Mouse (Mus musculus): Measurements from ENCODE around the gene Slc46a3.

The Slc46a3 gene

GRCm38 (mm10) chr5:147893766-147894454, 705 bp downstream of the Slc46a3 start:
- DNase-seq = peak; percentile 44

DNA sequence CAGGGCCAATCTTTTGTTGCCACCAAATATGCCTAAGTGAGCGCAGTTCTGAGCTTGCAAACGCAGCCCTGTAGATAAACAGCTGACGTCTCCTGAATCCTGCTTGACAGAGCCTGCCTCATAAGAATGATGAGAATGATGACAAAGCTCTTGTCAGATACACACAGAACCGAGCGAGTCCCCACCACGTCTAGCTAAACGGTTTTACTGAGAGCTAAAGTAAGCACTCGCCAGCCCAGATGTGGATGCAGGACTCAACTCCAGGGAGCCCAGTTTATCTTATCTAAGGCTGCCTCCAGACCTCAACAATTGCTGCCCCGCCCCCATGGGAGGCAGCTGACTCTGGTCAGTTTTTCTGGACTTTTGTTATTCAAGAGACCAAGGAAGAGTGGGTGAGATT, 1.5 kb downstream of the Slc46a3 start:
- no peak for DNase-seq

DNA sequence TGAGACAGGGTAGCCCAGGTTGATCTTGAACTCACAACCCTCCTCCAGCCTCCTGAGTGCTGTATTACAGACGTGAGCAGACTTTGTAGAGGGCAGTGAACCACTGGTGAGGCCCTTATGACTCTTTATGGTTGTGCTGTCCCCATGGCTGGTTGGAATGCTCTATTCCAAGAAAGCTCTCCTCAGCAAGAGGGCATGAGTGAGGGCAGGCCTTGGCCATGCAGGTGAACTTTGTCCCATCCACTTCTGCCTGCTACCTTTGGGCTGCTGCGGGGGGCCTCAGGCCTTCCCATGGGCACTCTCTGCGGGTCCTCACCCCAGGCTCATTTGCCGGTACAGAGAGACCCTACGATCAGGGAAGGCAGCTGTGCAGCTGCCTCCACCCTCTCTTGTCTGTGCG, 1.9 kb downstream of the Slc46a3 start:
- peak; percentile 12 for DNase-seq

DNA sequence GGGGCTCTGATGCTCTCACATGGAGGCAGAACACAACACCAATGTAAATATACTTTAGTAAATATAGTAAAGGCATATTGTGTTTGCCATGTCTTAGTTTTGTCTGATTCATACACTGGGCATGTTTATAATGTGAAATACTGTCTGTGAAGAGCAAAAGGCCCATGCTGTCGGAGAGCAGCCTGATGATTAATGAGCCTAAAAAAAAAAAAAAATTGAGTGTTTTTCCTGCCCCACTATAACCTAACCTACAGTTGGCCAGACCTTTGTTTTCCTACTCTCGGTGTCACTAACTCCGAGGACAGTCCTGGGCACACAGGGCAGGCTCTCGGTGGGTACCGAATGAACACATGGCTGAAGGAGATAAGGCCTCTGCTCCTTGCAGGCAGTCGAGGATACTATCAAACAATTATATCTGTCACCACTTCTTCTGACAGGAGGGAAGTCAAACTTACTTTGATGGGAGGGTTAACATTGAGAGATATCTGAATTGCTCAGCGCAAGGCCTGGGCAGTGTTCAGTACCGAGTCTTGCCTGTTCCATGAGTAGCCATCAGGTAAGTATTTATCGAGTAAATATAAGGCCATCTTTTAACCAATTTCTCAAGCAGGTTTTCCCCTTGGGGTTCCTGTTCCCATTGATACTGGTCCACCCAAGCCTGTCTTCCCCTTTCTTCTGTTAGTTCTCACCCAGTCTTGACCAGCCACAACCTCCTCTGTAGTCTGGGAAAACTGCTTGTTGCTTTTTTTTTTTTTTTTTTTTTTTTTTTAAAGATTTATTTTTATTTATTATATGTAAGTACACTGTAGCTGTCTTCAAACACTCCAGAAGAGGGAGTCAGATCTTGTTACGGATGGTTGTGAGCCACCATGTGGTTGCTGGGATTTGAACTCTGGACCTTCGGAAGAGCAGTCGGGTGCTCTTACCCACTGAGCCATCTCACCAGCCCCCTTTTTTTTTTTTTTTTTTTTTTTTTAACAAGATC, 6.0 kb downstream of the Slc46a3 start:
- DNase-seq = no peak

DNA sequence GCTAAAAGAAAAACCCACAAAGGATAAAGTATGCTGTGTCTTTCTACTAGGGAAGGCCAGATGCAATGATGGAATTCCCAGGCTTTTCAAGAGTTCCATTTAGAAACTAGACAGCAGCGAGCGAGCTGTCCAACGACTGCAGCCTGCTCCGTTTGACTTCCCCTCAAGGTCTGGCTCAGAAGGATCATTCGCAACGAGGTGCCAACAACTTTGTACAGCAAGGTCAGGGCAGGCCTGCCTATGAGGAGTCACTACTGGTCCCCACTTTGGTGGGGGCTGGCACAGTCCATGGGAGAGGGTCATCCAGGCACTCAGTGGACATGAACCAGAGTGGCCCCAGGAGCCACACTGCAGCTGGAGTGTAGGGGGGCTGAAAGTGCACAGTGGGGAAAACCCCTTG, 11.0 kb downstream of the Slc46a3 start:
- no peak for DNase-seq

- no peak for DNase-seq
Observed at GRCm38 (mm10) chr5:147879971-147880682, 14.5 kb downstream of the Slc46a3 start.

- DNase-seq = no peak
Observed at GRCm38 (mm10) chr5:147877520-147877919, 17.1 kb downstream of the Slc46a3 start.

DNA sequence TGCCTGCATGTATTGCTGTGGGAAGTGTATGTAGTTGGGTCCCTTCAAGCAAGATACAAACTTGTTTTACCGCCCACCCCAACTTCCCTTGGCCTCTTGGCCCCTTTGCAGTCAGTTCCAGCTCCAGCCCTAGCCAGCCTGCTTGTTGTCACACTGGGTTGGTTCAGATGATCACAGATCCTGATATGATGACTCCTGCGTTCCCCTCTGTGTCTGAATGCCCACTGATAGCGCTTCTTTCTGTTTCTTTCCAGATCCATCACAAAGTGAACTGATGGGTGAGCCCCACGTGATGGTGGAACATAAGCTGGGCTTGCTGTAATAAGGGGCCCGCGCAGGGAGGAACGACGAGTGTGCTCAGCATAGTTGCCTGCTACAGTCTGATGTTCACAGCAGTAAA, 19.4 kb downstream of the Slc46a3 start:
- DNase-seq = no peak

GRCm38 (mm10) chr5:147874491-147875065, 20.0 kb downstream of the Slc46a3 start:
- no peak for DNase-seq

GRCm38 (mm10) chr5:147871091-147871820, 23.4 kb downstream of the Slc46a3 start:
- DNase-seq = no peak

DNA sequence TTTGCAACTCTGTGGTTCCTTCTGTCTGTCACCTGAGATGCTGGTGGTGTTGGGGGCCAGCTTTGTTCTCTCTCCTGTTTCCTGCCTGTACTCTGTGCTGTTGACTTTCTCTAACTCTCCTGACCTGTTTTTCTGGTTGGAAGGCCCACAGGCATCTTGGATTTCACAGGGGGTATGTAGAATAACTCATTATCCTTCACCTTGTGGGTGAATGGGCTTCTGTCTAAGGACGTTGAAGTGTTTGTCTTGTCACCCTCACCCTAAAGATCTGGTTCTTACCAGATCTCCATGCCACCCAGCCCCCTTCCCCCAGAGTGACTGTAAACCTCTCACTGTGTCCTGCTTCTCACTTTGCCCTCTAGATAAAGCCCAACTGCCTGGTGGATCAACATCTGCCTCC, 24.3 kb downstream of the Slc46a3 start:
- no peak for DNase-seq

DNA sequence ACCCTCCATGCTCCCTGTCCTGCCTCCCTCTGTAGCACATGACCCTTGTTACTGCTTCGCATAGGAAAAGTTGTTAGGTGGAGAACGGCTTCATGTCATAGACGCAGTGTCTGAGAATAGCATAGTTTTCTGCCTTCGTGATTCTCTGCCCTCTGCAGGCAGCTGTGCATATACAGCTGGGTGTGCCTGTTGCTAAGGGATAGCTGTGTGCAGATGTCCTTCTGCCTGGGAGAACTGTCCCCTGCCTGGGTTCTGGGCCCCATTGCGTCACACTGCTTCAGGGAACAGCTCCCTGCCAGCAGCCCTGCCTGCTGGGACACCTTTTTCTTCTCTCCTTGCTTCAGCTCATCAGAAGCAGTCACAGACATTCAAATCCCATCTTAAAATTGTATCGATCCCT, 25.0 kb downstream of the Slc46a3 start:
- DNase-seq = no peak

DNA sequence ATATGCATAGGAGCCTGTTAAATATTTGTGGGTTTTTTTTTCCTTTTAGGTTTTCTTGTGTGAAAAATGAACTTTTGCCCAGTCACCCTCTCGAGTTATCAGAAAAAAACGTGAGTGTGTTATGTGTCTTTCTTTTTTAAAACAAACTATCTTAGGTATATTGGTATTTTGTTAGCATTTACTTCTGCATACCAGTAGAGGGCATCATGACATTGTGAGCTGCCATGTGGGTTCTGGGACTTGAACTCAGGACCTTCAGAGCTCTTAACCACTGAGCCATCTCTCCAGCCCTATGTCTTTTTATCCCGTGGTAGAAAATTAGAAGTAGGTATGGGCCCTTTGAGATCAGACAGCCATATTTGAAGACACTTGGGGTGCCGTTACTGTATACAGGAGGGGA, 25.9 kb downstream of the Slc46a3 start:
- DNase-seq = no peak

DNA sequence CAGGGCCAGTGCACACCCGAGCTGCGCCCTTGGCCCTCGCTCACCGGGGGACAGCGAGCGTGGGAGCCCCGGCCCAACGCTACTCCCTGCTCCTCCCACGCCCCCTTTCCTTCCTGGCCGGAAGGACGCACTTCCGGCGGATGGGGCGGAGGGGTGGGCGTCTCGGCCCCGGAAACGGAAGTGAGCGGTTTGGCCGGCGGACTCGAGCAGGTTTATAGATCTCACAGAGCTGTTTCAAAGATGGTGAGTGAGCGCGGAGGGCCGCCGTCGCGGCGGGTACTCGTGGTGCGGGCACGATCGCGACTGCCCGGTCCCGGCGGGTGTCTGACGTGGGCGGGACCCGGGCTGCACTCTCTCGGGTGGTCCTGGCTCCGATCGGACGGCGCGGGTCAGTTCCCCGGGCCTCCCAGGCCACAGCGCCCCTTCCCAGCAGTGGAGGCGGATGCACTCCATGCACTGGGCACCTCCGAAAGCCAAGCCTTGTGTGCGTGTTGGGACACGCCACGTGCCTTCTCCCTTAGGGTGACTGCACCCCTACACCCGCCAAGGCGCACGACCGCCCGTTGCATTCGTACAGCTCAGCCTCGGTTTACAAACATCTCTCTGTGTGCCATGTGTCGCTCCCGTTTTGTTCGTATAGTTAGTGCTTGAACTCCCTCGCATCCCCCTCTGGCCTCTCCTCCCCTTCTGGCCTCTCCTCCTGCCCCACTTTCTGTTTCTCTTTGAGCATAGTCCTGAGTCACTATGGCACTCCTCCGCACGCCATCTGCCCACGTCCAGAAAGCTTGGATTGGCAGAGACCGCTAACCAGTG, 34.0 kb downstream of the Slc46a3 start, which contains the start of gene Pomp:
Gene Pomp (plus strand): TSS at position 13 of the 813 bp plus-strand sequence.
- DNase-seq = peak; percentile 88

DNA sequence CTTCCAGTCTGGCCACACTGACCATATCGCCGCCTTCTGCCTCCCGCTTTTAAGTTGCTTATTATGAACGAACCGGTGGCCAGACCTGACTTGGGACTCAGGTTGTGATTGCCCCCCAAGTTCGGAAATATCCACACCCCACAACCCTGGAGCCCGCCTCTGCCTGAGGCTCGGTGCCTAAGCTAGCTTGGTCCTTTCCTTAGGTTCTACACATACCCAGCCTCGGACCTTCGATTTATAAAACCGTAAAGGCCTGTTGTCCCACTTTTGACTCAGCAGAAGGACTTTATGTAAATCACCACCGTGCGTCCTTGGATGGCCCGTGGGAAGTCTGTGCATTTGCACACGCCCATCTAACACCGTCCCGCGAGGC, 34.6 kb downstream of the Slc46a3 start:
- no peak for DNase-seq

DNA sequence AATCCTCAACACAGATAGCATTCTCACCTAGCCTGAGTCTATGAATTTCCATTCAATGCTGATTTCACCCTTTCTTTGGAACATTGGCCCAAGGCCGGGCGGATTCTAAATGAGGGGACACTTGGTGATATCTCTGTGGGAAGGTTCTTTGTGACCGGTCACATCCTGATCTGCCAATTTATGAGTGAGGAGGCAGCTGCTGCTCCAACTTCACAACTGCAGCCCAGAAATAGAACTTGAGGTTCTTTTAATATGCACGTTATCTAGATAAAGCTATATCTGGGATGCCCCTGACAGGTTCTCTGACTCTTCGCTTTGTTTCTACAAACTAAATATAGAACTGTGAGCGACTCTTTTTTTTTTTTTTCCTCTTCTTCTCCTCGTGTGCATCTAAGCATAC, 44.4 kb downstream of the Slc46a3 start:
- DNase-seq = peak; percentile 31

DNA sequence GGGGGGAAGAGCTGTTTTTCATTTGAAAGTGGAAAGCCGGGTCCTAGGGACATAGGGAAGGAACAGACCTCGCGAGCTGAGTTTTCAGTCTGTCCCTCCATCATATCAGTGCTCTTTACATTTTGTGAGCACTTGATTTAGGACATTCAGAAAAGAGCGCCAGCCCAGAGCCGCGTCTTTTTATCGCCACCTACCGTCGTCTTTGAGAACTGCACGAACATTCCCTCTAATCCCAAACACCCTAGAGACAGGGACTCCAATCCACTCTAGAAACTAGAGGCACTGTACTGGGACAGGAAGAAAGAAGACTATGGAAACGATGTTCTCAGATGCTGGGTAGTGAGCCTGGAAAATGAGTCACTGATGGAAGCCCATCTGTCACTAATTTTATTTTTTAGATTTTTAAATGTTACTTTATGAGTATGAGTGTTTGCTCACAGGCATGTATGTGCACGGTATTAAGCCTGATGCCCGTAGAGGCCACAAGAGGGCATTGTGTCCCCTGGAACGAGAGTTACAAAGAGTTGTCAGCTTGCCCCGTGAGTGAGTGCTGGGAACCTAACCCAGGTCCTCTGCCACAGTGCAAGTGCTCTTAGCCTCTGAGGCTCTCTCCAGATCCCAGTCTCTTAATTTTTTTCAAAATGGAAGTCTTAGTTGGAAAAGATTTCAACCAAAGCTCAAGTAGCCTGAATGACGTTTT, 46.3 kb downstream of the Slc46a3 start:
- peak; percentile 36 for DNase-seq

GRCm38 (mm10) chr5:147847361-147847760, 47.3 kb downstream of the Slc46a3 start:
- no peak for DNase-seq

DNA sequence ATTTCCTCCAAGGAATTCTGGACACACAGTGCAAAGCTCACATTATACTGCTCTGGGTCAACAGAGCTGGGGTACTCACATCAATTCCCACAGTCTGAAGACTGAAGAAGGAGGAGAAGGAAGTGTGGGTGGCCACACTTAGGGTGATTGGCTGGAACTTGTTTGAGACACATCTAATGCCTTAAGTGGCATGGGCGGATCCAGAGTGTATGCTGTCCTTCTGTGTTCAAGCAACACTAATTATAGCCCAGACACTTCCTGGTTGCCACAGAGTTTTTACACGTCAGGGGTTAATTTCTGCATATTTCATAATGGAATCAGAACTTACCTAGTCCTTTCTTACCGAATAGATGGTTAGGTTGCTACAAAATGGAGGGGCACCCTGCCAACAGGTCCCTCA, 49.3 kb downstream of the Slc46a3 start:
- no peak for DNase-seq

GRCm38 (mm10) chr5:147843340-147843739, 51.3 kb downstream of the Slc46a3 start:
- no peak for DNase-seq

DNA sequence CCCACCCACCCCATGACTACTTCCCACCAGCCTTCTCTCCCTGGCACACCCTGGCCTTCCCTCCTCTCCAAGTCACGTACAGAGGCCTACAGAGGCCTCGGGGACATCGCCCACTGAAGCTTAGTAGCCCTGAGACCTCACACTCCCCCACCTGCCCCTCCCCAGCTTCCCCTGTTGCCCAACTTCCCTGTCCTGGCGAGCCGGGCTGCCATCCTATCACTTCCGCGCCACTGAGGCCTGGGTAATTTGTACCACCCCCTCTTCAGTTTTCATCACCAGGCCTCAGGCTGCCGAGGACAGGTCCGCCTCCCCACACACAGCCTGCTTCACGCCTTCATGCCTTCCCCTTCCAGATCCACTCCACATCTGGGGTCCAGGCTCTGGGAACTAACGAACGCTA, 55.2 kb downstream of the Slc46a3 start:
- DNase-seq = no peak

All from kidney, adult 11 months (tissue).